Comparison of ENCODE assay signal across 16 mouse cellular contexts in genomic region chr12:31185933-31186845, GRCm38 (mm10). TPM values are rescaled to one million over a fixed set of nuclear protein-coding genes. Genes with fewer than 3 reads are reported as not detected.
A peak's percentile ranks its signal among the peaks of the same experiment; 100 is the strongest.
DNase-seq lines count a peak whose midpoint lies in the region; ATAC-seq and TF ChIP-seq lines count a peak whose summit lies in the region.
"Had no signal": no experiment of that assay in that cellular context is flagged by ENCODE, and none has a peak within 500 bp of the region (broad histone marks: within the 10 kb centered on the region; RNA-seq: fewer than 3 reads in every experiment).

No protein-coding gene starts in this region.

- TF ChIP-seq CTCF in cerebellum, adult 2 months (IDR thresholded peaks at IDR 0.05; ENCODE audit: borderline replicate concordance, insufficient read depth, low read depth, low read length): no peak

- WGBS in heart, embryonic 10.5 days: 73% methylated on average over 8 of the region's 8 CpGs
- 80% methylated on average over 8 of the region's 8 CpGs for WGBS in neural tube, embryonic 13.5 days
- 64% methylated on average over 8 of the region's 8 CpGs for WGBS in embryonic facial prominence, embryonic 15.5 days
- WGBS in limb, embryonic 15.5 days: 72% methylated on average over 8 of the region's 8 CpGs
- WGBS in cerebellum, adult 2 months: 82% methylated on average over 8 of the region's 8 CpGs

- no peak overlapping the region for H3K27ac ChIP-seq in heart, embryonic 10.5 days
- peak overlapping the region; percentile 20; the same call in 1 of the 2 replicates for H3K27ac ChIP-seq in neural tube, embryonic 13.5 days (replicated peaks)
- peak overlapping the region; percentile 80; the same call in 1 of the 2 replicates for H3K27ac ChIP-seq in embryonic facial prominence, embryonic 15.5 days (replicated peaks)
- H3K27ac ChIP-seq in limb, embryonic 15.5 days: peak overlapping the region; percentile 74
- H3K27ac ChIP-seq in cerebellum, adult 2 months (ENCODE audit: insufficient read depth, low read length): no peak overlapping the region
- H3K27ac ChIP-seq: hindbrain, embryonic 10.5 days; left cerebral cortex, adult 2 months; liver, embryonic 14.5 days had no signal

- no peak overlapping the region for H3K4me3 ChIP-seq in heart, embryonic 10.5 days
- no peak overlapping the region for H3K4me3 ChIP-seq in neural tube, embryonic 13.5 days
- H3K4me3 ChIP-seq in embryonic facial prominence, embryonic 15.5 days (replicated peaks): no peak overlapping the region
- H3K4me3 ChIP-seq in limb, embryonic 15.5 days: no peak overlapping the region
- no peak overlapping the region for H3K4me3 ChIP-seq in cerebellum, adult 2 months (replicated peaks; ENCODE audit: insufficient read depth, low read depth, low read length)
- H3K4me3 ChIP-seq: hindbrain, embryonic 10.5 days; left cerebral cortex, adult 2 months had no signal

- no peaks in the 10 kb centered on the region for H3K27me3 ChIP-seq in heart, embryonic 10.5 days (ENCODE audit: insufficient read depth, poor library complexity, severe bottlenecking)
- no peaks in the 10 kb centered on the region for H3K27me3 ChIP-seq in neural tube, embryonic 13.5 days
- H3K27me3 ChIP-seq in embryonic facial prominence, embryonic 15.5 days: no peaks in the 10 kb centered on the region
- no peaks in the 10 kb centered on the region for H3K27me3 ChIP-seq in limb, embryonic 15.5 days
- H3K27me3 ChIP-seq in cerebellum, adult 2 months (ENCODE audit: control insufficient read depth, insufficient read depth, low read length): no peaks in the 10 kb centered on the region

- TF ChIP-seq POLR2A in cerebellum, adult 2 months (IDR thresholded peaks at IDR 0.05; ENCODE audit: borderline replicate concordance, insufficient read depth, low read length): no peak

- no peak overlapping the region for H3K4me2 ChIP-seq in neural tube, embryonic 13.5 days
- no peak overlapping the region for H3K4me2 ChIP-seq in embryonic facial prominence, embryonic 15.5 days (replicated peaks)
- H3K4me2 ChIP-seq in limb, embryonic 15.5 days: no peak overlapping the region

- no peak for ATAC-seq in neural tube, embryonic 13.5 days (ENCODE audit: low read depth)
- ATAC-seq in embryonic facial prominence, embryonic 15.5 days (ENCODE audit: insufficient number of reproducible peaks, low FRiP score, low TSS enrichment, low read depth): no peak
- no peak for ATAC-seq in limb, embryonic 15.5 days (ENCODE audit: insufficient number of reproducible peaks, low FRiP score, low TSS enrichment, low read depth)
- no peak for ATAC-seq in inflammation-experienced regulatory T-cells, adult 6 months

- no peaks in the 10 kb centered on the region for H3K36me3 ChIP-seq in heart, embryonic 10.5 days
- H3K36me3 ChIP-seq in neural tube, embryonic 13.5 days: no peaks in the 10 kb centered on the region
- H3K36me3 ChIP-seq in embryonic facial prominence, embryonic 15.5 days: no peaks in the 10 kb centered on the region
- H3K36me3 ChIP-seq in limb, embryonic 15.5 days: no peaks in the 10 kb centered on the region
- H3K36me3 ChIP-seq: hindbrain, embryonic 10.5 days had no signal

- H3K4me1 ChIP-seq in heart, embryonic 10.5 days: peaks cover 20% of the 10 kb centered on the region
- H3K4me1 ChIP-seq in neural tube, embryonic 13.5 days (replicated peaks): peaks cover 28% of the 10 kb centered on the region
- H3K4me1 ChIP-seq in embryonic facial prominence, embryonic 15.5 days: peaks cover 38% of the 10 kb centered on the region
- H3K4me1 ChIP-seq in limb, embryonic 15.5 days: peaks cover 25% of the 10 kb centered on the region
- no peaks in the 10 kb centered on the region for H3K4me1 ChIP-seq in cerebellum, adult 2 months (ENCODE audit: control insufficient read depth, insufficient read depth, low read length)

- H3K9me3 ChIP-seq in heart, embryonic 10.5 days: no peaks in the 10 kb centered on the region
- no peaks in the 10 kb centered on the region for H3K9me3 ChIP-seq in neural tube, embryonic 13.5 days
- H3K9me3 ChIP-seq in embryonic facial prominence, embryonic 15.5 days (replicated peaks): no peaks in the 10 kb centered on the region
- no peaks in the 10 kb centered on the region for H3K9me3 ChIP-seq in limb, embryonic 15.5 days
- H3K9me3 ChIP-seq: hindbrain, embryonic 10.5 days had no signal

- DNase-seq in heart, adult 11 months: peak; percentile 95
- DNase-seq in heart, embryonic 10.5 days (ENCODE audit: low spot score): no peak
- DNase-seq in neural tube, embryonic 10.5 days (ENCODE audit: extremely low spot score, low spot score): no peak
- DNase-seq in cerebellum, adult 2 months: no peak
- DNase-seq: adrenal gland, adult 2 months; kidney, postnatal 4 days had no signal

- no peak overlapping the region for H3K9ac ChIP-seq in neural tube, embryonic 13.5 days
- no peak overlapping the region for H3K9ac ChIP-seq in embryonic facial prominence, embryonic 15.5 days
- no peak overlapping the region for H3K9ac ChIP-seq in limb, embryonic 15.5 days
- H3K9ac ChIP-seq: liver, embryonic 14.5 days had no signal

RNA-seq across cellular contexts. Expression of gene Gm6993, which starts 54.4 kb away (rescaled TPM):
- polyA plus RNA-seq in heart, embryonic 10.5 days (2016; fragmentation: Nextera tagmentation; extraction: Ambion mirVana): not detected in 2 replicates
- polyA plus RNA-seq in neural tube, embryonic 13.5 days (2015; fragmentation: Nextera tagmentation; extraction: Ambion mirVana): not detected in 2 replicates
- not detected in 2 replicates for polyA plus RNA-seq in embryonic facial prominence, embryonic 15.5 days (2015; fragmentation: Nextera tagmentation; extraction: Ambion mirVana)
- polyA plus RNA-seq in limb, embryonic 15.5 days (2015; fragmentation: Nextera tagmentation; extraction: Ambion mirVana): not detected in 2 replicates
- not detected for polyA plus RNA-seq in inflammation-experienced regulatory T-cells, adult 6 months (2017; shearing (Covaris generic))
- not detected in 2 replicates for polyA plus RNA-seq in cerebellum, adult 2 months (2012; rRNA removed)
- polyA plus RNA-seq: adrenal gland, adult 2 months; frontal cortex, adult 2 months; hindbrain, embryonic 10.5 days; liver, embryonic 14.5 days; neural tube, embryonic 11.5 days; urinary bladder, adult 2 months had no signal

Comparison
In these comparisons a context has a peak if more than half of its experiments do, and no peak if none do; other contexts are left out.
1. H3K27ac ChIP-seq: peak in neural tube, embryonic 13.5 days (single experiment), embryonic facial prominence, embryonic 15.5 days (single experiment) and limb, embryonic 15.5 days (single experiment); none in heart, embryonic 10.5 days (single experiment) and cerebellum, adult 2 months (single experiment).